Mouse (Mus musculus) limb, embryonic 15.5 days (tissue): ENCODE measurements around the gene Wfdc12. TPM values are rescaled to one million over a fixed set of nuclear protein-coding genes. Genes with fewer than 3 reads are reported as not detected.
"Not testable (repeated sequence)": the region's sequence is repeated elsewhere in the genome, so short reads cannot be mapped to it uniquely, and the experiment has no call there.

Experiments
- ATAC-seq: fragments of 200-750 bp; cut with Nextera tagmentation; 2 replicates; pipeline ENCODE4 v1.8.0; 2017; ENCODE audit warnings: low read depth, moderate TSS enrichment; ENCODE audit not compliant: insufficient number of reproducible peaks, low FRiP score, low TSS enrichment
- H3K27ac ChIP-seq: fragments of 300-500 bp; sonication (generic); 2 replicates; pipeline ENCODE4 v1.5.1; 2015; ENCODE audit warnings: moderate library complexity, mild to moderate bottlenecking, inconsistent platforms
- H3K27me3 ChIP-seq: fragments of 300-500 bp; sonication (generic); 2 replicates; pipeline ENCODE4 v1.6.1; 2015; ENCODE audit warnings: inconsistent platforms
- H3K36me3 ChIP-seq: fragments of 300-500 bp; sonication (generic); 2 replicates; pipeline ENCODE4 v1.6.1; 2015; ENCODE audit warnings: inconsistent platforms
- H3K4me1 ChIP-seq: fragments of 300-500 bp; sonication (generic); 2 replicates; pipeline ENCODE4 v1.6.1; 2015; ENCODE audit warnings: inconsistent platforms
- H3K4me2 ChIP-seq: fragments of 300-500 bp; sonication (generic); 2 replicates; pipeline ENCODE4 v1.6.1; 2015; ENCODE audit warnings: mild to moderate bottlenecking, inconsistent platforms
- H3K4me3 ChIP-seq: fragments of 300-500 bp; sonication (generic); 2 replicates; pipeline ENCODE4 v1.5.1; 2015; ENCODE audit warnings: mild to moderate bottlenecking, inconsistent platforms
- H3K9ac ChIP-seq: fragments of 300-500 bp; sonication (generic); 2 replicates; pipeline ENCODE4 v1.6.1; 2015; ENCODE audit warnings: inconsistent platforms
- H3K9me3 ChIP-seq: fragments of 300-500 bp; sonication (generic); 2 replicates; pipeline ENCODE4 v1.6.1; 2016; ENCODE audit warnings: inconsistent platforms
- WGBS: fragments of 180-500 bp; shearing (Covaris S2); methylation state at CpG from one replicate; pipeline ENCODE4 v1.1.7; 2015; 5-methylcytosine and 5-hydroxymethylcytosine counted together
- polyA plus RNA-seq: library from polyadenylated mRNA; unstranded; fragments of >200 nt; fragmentation: Nextera tagmentation; extraction: Ambion mirVana; gene quantifications from 2 replicates; pipeline ENCODE4 v1.2.1, GENCODE M21; 2015

Wfdc12 gene
- 0.40 TPM in 1 of 2 replicates, not detected in the other for polyA plus RNA-seq

- Histone ChIP-seq H3K9me3 (no peaks in the 10 kb centered on the region), H3K36me3 (no peaks in the 10 kb centered on the region), H3K4me1 (no peaks in the 10 kb centered on the region), H3K27me3 (no peaks in the 10 kb centered on the region), H3K9ac (no peak within 1 kb of the TSS), H3K4me2 (no peak within 1 kb of the TSS), H3K27ac (no peak within 1 kb of the TSS), H3K4me3 (no peak within 1 kb of the TSS)
- no peak for ATAC-seq
- WGBS = 87% methylated on average over 6 of the region's 6 CpGs
These were observed at the start of gene Wfdc12 for GRCm38 (mm10) chr2:164190576-164190975. TSS of gene Wfdc12 (minus strand) at chr2:164190608.

GRCm38 (mm10) chr2:164238366-164238765 is 48.0 kb upstream of the Wfdc12 start, which contains the start of gene Svs2:
TSS of gene Svs2 (minus strand) at chr2:164238466.
- Histone ChIP-seq H3K36me3 (no peaks in the 10 kb centered on the region), H3K4me3 (no peak within 1 kb of the TSS), H3K4me1 (no peaks in the 10 kb centered on the region), H3K27me3 (no peaks in the 10 kb centered on the region), H3K9me3 (no peaks in the 10 kb centered on the region), H3K9ac (no peak within 1 kb of the TSS), H3K4me2 (no peak within 1 kb of the TSS), H3K27ac (no peak within 1 kb of the TSS)
- ATAC-seq = no peak
- WGBS = 88% methylated on average over 3 of the region's 3 CpGs

- 83% methylated on average over 8 of the region's 8 CpGs for WGBS
- Histone ChIP-seq H3K9me3 (no peaks in the 10 kb centered on the region), H3K4me2 (no peak overlapping the region), H3K27ac (no peak overlapping the region), H3K36me3 (no peaks in the 10 kb centered on the region), H3K4me3 (no peak overlapping the region), H3K27me3 (no peaks in the 10 kb centered on the region), H3K9ac (no peak overlapping the region), H3K4me1 (no peaks in the 10 kb centered on the region)
- ATAC-seq = no peak
These were observed 42.3 kb upstream of the Wfdc12 start for GRCm38 (mm10) chr2:164232671-164233070.

GRCm38 (mm10) chr2:164228361-164229070 is 38.1 kb upstream of the Wfdc12 start:
- Histone ChIP-seq H3K4me1 (no peaks in the 10 kb centered on the region), H3K9ac (no peak overlapping the region), H3K4me3 (no peak overlapping the region), H3K9me3 (no peaks in the 10 kb centered on the region), H3K27me3 (no peaks in the 10 kb centered on the region), H3K4me2 (no peak overlapping the region), H3K36me3 (no peaks in the 10 kb centered on the region), H3K27ac (no peak overlapping the region)
- ATAC-seq = no peak
- WGBS = 85% methylated on average over 8 of the region's 8 CpGs

- 67% methylated on average over 11 of the region's 11 CpGs for WGBS
- no peak within 1 kb of the TSS for H3K4me3 ChIP-seq
- H3K36me3 ChIP-seq = no peaks in the 10 kb centered on the region
- H3K9me3 ChIP-seq = no peaks in the 10 kb centered on the region
- no peak for ATAC-seq
- H3K4me1 ChIP-seq = no peaks in the 10 kb centered on the region
- no peak within 1 kb of the TSS for H3K9ac ChIP-seq
- no peak within 1 kb of the TSS for H3K27ac ChIP-seq
- H3K4me2 ChIP-seq = no peak within 1 kb of the TSS
- H3K27me3 ChIP-seq = no peaks in the 10 kb centered on the region
These were observed 31.1 kb upstream of the Wfdc12 start, which contains the start of gene Wfdc15b for GRCm38 (mm10) chr2:164221522-164221921. TSS of gene Wfdc15b (minus strand) at chr2:164221660.

DNA sequence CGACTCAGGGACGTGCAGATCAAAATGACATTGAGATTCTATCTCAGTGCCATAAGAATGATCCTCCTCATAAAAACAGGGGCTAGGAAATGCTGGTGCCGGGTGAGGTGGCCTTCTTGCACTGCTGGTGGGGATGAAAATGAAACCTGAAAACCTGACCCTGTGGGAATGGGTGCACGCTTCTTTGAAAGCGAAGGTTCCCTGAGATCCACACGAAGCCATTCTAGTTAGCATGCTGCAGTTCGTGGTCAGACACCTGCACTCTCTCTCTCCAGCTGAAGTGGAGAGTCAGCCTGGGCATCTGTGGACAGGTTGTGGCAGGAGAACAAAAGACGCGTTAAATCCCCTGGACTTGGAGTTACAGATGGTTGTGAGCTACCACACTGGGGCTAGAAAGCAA is 28.9 kb upstream of the Wfdc12 start:
- Histone ChIP-seq H3K27ac (no peak overlapping the region), H3K9ac (no peak overlapping the region), H3K27me3 (no peaks in the 10 kb centered on the region), H3K4me3 (no peak overlapping the region), H3K36me3 (no peaks in the 10 kb centered on the region), H3K4me1 (no peaks in the 10 kb centered on the region), H3K9me3 (no peaks in the 10 kb centered on the region), H3K4me2 (no peak overlapping the region)
- 84% methylated on average over 9 of the region's 9 CpGs for WGBS
- ATAC-seq = no peak

DNA sequence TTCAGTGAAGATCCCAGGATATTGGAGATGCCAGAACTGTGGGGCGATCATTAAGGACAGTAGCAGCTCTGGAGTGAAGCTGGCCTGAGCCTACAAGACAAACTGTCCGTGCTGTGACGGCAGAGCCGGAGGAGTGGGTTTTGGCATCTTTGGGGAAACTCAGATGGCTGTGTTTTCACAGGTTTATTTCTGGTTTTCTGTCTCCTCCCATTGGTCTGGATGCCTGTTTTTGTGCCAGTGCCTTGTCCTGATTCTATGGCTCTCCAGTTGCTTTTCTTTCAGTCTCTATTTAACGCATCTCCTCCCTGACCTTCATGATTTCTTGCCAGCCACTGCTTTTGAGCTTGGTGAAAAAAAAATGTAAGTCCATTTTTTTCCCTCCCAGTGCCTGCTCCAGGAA is 22.3 kb upstream of the Wfdc12 start:
- H3K36me3 ChIP-seq = no peaks in the 10 kb centered on the region
- no peak for ATAC-seq
- 88% methylated on average over 5 of the region's 5 CpGs for WGBS
- no peak overlapping the region for H3K4me2 ChIP-seq
- H3K27ac ChIP-seq = no peak overlapping the region
- no peak overlapping the region for H3K9ac ChIP-seq
- H3K4me3 ChIP-seq = no peak overlapping the region
- H3K9me3 ChIP-seq = no peaks in the 10 kb centered on the region
- H3K27me3 ChIP-seq = no peaks in the 10 kb centered on the region
- no peaks in the 10 kb centered on the region for H3K4me1 ChIP-seq

DNA sequence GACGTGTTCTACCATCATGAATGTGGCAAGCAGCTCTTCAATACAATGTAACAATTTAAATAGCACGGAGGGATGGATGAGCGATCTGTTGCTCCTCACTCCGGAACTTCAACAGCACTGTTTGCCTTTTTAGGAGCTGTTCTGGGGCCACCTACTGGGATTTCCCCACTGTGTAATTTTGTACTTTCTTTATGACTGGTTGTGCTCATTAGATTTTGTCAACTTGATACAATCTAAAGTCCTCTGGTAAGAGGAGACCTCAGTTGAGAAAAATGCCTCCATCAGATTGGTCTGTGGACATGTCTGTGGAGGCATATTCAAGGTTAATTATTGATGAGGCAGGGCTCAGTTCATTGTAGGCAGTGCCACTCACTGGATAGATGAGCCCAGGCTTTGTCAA is 20.5 kb upstream of the Wfdc12 start:
- Histone ChIP-seq H3K9ac (no peak overlapping the region), H3K27me3 (no peaks in the 10 kb centered on the region), H3K4me2 (no peak overlapping the region), H3K4me1 (no peaks in the 10 kb centered on the region), H3K9me3 (no peaks in the 10 kb centered on the region), H3K36me3 (no peaks in the 10 kb centered on the region), H3K4me3 (no peak overlapping the region), H3K27ac (no peak overlapping the region)
- ATAC-seq = no peak
- WGBS = 85% methylated on average over 4 of the region's 4 CpGs

DNA sequence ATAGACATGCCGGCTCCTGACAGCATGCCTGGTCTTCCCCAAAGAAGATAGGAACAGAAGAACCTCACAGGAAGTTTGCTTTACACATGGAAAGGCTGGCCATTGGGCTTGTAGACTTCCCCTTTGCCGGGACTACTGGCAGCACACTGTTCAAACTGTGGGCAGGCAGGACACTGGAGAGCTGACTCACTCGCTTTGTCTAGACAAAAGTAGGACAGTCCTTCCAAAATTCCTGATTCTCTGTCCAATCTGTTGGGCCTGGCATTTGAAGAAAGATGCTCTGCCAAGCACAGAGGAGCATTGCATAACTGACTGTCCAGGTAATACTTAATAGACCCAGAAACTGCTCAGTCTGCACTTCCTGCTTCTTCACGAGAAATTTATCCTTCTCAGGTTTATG is 16.3 kb upstream of the Wfdc12 start:
- H3K4me1 ChIP-seq = no peaks in the 10 kb centered on the region
- no peaks in the 10 kb centered on the region for H3K36me3 ChIP-seq
- no peaks in the 10 kb centered on the region for H3K27me3 ChIP-seq
- H3K4me2 ChIP-seq = no peak overlapping the region
- 77% methylated on average over 4 of the region's 4 CpGs for whole genome bisulfite sequencing
- H3K9me3 ChIP-seq = no peaks in the 10 kb centered on the region
- H3K27ac ChIP-seq = no peak overlapping the region
- H3K4me3 ChIP-seq = no peak overlapping the region
- H3K9ac ChIP-seq = no peak overlapping the region
- ATAC-seq = no peak

GRCm38 (mm10) chr2:164206011-164206410 is 15.6 kb upstream of the Wfdc12 start:
- not testable (repeated sequence) for H3K36me3 ChIP-seq, ATAC-seq, H3K4me3 ChIP-seq, H3K4me2 ChIP-seq, H3K27ac ChIP-seq, H3K27me3 ChIP-seq, H3K4me1 ChIP-seq, H3K9ac ChIP-seq, H3K9me3 ChIP-seq
- WGBS = 85% methylated on average over 10 of the region's 10 CpGs

DNA sequence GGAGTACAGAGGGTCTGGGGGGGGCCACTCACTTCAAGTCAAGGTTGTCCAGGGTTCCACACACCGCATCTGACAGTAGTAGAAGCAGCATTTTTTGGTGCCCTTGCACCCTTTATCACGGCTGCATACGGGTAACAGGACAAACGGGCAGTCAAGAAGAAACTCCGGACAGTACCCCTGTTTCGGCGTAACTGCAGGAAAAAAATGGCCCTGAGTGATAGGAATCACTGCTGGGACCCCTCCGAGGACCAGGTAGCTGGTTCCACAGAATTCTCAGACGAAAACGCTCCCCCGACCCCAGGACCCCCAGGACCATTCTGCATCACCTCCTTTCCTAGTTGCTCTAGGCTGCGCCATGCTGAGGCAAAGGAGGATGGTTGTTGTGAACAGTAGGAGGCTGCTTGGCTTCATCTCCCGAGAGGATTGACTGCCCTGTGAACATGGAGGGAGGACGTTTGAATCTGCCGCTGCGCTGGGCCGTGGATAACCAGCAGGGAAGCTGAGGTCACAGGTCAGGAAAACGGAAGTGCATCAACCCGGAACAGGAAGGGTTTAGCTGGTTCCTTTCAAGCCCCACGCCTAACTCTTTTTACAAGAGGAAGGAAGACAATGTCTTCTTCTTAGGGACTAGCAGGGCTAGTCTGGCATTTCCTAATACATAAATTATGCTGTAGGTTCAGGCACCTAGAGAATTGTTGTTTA is 9.4 kb upstream of the Wfdc12 start, which contains the start of gene Wfdc15a:
Wfdc15a (minus strand) TSS at position 505 of the 702 bp plus-strand sequence.
- 81% methylated on average over 20 of the region's 20 CpGs for WGBS
- no peaks in the 10 kb centered on the region for H3K27me3 ChIP-seq
- H3K36me3 ChIP-seq = no peaks in the 10 kb centered on the region
- H3K4me2 ChIP-seq = no peak within 1 kb of the TSS
- no peak for ATAC-seq
- no peak within 1 kb of the TSS for H3K9ac ChIP-seq
- H3K27ac ChIP-seq = no peak within 1 kb of the TSS
- H3K9me3 ChIP-seq = no peaks in the 10 kb centered on the region
- no peak within 1 kb of the TSS for H3K4me3 ChIP-seq
- no peaks in the 10 kb centered on the region for H3K4me1 ChIP-seq

DNA sequence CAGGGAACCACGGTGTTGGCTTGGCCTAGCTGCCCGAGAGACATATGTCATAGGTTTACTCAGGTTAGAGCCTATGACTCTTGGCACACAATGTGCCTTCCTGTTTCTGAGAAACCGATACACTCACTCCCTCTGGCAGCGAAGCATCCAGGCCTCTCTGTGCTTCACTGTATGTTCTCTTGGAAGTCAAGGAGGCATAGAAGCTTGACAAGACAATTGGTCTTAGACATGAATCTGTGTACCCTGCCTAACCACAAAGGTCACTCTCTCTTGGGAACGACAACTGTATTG is 6.2 kb upstream of the Wfdc12 start:
- no peaks in the 10 kb centered on the region for H3K9me3 ChIP-seq
- 74% methylated on average over 5 of the region's 5 CpGs for WGBS
- ATAC-seq = no peak

More for the DNA sequence above, 6.2 kb upstream of the Wfdc12 start:
- Histone ChIP-seq H3K4me2 (no peak overlapping the region), H3K4me1 (no peaks in the 10 kb centered on the region), H3K36me3 (no peaks in the 10 kb centered on the region), H3K4me3 (no peak overlapping the region), H3K27me3 (no peaks in the 10 kb centered on the region), H3K27ac (no peak overlapping the region), H3K9ac (no peak overlapping the region)
